Mouse (Mus musculus): ENCODE measurements around the gene Pigo.

DNA sequence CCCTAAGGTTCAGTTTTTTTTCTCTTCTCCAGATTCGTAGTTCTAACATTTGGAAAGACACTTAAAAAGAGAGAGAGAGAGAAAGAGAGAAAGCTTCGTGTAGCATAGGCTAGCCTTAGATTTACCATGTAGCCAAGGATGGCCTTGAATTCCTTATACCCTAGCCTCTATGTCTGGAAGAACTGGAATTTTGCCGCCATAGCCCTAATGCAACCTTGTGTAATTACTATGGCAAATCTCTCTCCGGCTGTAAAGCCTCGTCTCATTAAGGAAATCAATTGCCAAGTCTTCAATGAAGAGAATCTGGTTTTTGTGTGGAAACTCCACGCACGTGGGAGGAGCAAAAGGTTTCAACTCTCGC lies 32.8 kb upstream of the Pigo start:
- TF ChIP-seq POLR2A (IDR thresholded peaks at IDR 0.05; ENCODE audit: insufficient read depth, low read depth, low read length), result no peak
- TF ChIP-seq EP300 (IDR thresholded peaks at IDR 0.05; ENCODE audit: insufficient read depth, low read depth, low read length), result no peak
- TF ChIP-seq CTCF (IDR thresholded peaks at IDR 0.05), result no peak

Data from heart, adult 2 months (tissue).